Mouse (Mus musculus) cerebellum, adult (tissue): ENCODE measurements around the gene Fubp1.
A peak's percentile ranks its signal among the peaks of the same experiment; 100 is the strongest.

Source experiments
- ATAC-seq: cut with Nextera tagmentation; 2 replicates; pipeline ENCODE4 v1.9.2; 2017; ENCODE audit warnings: mild to moderate bottlenecking, moderate library complexity, mixed read lengths; ENCODE audit not compliant: insufficient number of reproducible peaks, low FRiP score, low TSS enrichment

Gene Fubp1

DNA sequence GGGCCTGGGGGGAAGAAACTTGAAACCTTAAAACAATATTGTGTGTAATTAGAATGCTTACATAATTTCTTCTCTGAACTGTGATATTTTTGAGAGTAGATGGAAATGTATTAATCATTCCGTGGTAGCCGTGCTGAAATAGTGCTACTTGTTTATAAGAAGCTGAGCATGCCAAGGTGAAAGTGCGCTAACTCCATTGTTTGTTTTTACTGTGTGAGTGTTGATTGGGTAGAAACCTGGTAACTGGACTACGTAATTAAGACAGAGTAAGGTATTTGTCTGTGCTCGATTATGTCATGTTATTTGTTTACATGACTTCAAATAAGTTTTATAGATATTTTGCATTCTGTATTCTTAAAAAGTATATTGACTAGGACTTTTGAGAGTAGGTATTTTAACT is 19.0 kb downstream of the Fubp1 start:
- no peak for ATAC-seq

DNA sequence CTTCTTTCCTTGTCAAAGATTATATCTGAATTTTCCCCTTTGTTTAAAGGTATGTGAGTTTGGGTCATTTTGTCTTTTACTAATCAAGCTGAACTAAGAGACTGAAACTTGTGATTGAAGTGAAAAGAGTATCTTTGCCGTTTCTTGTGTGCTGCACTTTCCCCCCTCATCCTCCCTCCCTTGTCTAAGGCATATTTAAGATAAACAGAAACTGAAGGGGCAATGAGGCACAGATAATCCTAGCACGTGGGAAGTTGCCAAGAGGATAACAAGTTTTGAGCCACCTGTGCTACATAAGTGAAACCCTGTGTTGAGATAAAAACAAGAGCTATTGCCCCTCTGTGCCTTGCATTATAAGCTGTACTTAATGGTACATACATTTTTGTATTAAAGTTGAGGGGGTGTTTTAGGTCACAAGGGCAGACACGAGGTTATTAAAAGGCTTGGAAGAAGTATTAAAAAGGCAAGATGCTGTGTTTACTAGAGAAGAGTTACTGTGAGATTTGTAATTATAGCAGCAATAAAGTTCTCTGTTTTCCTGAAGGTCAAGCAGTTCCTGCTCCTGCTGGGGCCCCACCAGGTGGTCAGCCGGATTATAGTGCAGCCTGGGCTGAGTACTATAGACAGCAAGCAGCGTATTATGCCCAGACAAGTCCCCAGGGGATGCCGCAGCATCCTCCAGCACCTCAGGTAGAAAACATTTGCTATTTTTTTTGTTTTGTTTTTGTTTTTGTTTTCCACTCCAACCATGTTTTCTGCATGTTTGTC is 21.3 kb downstream of the Fubp1 start:
- no peak for ATAC-seq

- no peak for ATAC-seq
Measured at GRCm38 (mm10) chr3:152235238-152235637, 25.0 kb downstream of the Fubp1 start.

GRCm38 (mm10) chr3:152235805-152236204 is 25.6 kb downstream of the Fubp1 start:
- ATAC-seq, result no peak

- no peak for ATAC-seq
Measured at GRCm38 (mm10) chr3:152238836-152239235, 28.6 kb downstream of the Fubp1 start.

DNA sequence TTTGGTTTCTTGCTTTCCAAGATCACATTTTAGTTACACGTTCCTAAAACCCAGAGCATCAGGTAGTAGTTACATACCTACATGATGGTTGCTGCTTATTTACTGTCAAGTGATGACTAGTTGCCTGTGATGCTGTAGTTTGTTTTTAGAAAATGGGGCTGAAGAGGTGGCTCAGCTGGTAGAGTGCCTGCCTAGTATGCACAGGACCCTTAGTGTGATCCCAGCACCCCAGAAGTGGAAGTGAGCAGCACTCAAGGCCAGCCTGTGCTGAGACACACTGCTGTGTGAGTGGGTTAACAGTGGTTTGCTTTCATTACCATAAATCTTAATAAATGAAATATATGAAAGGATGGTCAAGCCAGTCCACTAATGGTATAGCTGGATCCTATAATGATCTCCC is 29.4 kb downstream of the Fubp1 start:
- no peak for ATAC-seq

DNA sequence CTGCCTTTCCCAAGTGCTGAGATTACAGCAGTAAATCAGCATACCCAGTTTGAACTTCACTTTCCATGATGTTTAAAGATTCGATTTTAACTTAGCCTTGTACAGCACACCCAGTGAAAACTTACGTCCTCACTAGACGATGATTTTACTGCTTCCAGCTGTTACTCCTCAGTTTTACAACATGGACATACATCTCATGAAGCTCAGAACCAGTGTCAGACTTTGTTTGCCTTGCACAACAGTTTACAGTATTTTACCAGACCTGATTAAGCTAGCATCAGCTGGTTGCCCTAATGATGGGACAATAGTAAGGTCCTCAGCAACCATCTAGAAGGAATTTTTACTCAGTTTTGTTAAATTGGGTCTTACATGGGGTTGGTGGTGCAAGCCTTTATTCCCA is 30.9 kb downstream of the Fubp1 start:
- ATAC-seq, result no peak

GRCm38 (mm10) chr3:152243304-152243703 is 33.1 kb downstream of the Fubp1 start:
- no peak for ATAC-seq

DNA sequence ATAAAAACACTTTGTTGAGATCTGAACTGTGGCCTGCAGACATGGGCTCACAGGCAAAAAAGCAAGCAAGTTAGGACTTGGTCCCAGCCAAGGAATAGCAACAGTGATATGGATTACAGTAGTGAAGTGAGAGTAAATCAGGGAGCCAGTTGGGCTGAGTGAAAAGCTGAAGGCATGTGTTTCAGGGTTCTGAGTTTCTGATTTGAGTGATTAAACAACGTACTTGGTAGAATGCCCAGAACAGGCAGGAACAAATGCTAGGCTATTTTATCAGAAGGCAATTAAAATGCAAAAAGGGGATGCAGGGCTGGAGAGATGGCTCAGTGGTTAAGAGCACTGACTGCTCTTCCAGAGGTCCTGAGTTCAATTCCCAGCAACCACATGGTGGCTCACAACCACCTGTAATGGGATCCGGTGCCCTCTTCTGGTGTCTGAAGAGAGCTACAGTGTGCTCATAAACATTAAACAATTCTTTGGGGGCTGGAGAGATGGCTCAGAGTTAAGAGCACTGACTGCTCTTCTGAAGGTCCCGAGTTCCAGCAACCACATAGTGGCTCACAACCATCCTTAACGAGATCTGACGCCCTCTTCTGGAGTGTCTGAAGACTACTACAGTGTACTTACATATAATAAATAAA is 35.2 kb downstream of the Fubp1 start:
- no peak for ATAC-seq

- ATAC-seq, result no peak
Measured at GRCm38 (mm10) chr3:152247708-152248107, 37.5 kb downstream of the Fubp1 start.

DNA sequence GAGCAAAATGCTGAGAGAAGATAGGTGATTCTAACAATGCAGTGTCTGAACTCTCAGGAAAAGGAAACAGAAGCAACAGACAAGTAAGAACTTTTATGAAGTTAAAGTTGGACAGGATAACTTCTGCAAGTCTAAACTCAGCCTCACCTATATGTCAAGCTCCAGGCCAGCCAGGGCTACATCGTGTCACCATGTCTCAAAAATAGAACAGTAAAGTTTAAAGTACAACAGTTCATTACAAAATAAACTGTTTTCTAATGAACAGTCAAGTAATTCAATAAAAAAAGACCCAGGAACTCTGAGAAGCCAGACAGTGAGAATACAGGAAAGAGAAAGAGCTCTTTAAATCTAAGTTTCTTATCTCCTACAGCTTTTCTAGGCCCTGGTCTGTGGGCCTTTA is 40.3 kb downstream of the Fubp1 start:
- no peak for ATAC-seq

DNA sequence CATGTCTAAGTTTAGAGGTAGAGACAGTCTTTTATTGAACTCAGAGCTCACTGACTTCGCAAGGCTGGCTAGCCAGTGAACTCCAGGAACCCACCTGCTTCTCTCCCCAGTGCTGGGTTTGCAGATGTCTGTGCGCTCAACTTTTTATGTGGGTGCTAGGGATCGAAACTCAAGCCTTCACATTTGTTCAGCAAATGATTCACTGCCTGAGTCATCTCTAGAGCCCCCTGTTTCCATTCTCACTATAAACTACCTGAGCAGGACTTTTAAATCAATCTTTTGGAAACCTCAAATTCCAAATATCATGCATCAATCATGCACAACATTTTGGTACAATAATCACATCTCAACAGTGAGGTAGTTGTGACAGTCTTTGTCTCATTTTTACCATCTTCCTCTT is 47.3 kb downstream of the Fubp1 start:
- no peak for ATAC-seq

DNA sequence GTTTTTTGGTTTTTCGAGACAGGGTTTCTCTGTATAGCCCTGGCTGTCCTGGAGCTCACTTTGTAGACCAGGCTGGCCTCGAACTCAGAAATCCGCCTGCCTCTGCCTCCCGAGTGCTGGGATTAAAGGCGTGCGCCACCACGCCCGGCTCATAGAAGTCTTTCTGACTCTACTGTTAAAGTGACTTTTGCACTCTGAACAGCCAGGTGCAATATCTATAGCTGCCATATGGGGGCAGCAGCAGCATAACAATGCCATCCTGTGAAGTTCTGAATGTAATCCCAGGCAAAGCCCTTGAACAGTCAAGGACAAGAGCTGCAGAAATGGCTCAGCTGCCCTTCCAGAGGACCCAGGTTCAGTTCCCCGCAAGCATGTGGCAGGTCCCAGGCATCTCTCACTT is 49.2 kb downstream of the Fubp1 start:
- peak; percentile 64; the same call in 1 of the 2 replicates for ATAC-seq

DNA sequence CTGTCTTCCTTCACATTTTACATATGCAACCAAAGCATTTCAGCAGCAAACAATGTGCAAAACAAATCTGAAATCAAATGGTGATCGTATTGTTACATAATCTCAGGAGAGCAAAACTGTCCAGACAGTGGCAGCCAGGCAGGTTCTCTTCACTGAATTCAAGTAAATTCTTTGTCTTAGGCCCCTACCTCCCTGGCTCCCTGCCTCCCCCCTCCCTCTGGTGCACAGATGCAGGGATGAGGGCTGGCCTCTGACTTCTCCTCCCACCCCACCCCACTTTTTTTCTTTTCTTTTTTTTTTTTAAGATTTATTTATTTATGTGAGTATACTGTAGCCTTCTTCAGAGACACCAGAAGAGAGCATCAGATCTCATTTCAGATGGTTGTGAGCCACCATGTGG is 50.1 kb downstream of the Fubp1 start:
- ATAC-seq, result no peak

GRCm38 (mm10) chr3:152261436-152261835 is 51.2 kb downstream of the Fubp1 start:
- no peak for ATAC-seq

- ATAC-seq, result no peak
Measured at GRCm38 (mm10) chr3:152261948-152262347, 51.7 kb downstream of the Fubp1 start.

- ATAC-seq, result no peak
Measured at GRCm38 (mm10) chr3:152264374-152264773, 54.2 kb downstream of the Fubp1 start.

DNA sequence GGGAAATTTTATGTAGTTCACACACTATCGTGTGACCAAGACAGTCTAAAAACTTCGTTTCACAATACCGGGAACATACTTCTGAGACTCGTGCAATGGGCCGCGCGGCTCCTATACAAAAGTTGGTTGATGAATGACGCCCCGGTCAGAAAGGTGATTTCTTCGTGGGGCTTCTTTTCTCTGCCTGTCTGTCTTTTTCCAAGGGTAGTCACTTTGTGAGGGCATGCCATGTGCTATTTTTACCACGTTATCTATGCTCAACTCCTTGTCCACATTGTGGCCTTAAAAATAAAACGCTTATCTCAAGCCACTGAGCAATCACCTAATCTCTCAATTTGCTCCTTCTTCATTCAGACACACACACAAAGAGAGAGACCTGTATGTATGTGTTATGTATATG is 54.6 kb downstream of the Fubp1 start:
- ATAC-seq, result no peak

DNA sequence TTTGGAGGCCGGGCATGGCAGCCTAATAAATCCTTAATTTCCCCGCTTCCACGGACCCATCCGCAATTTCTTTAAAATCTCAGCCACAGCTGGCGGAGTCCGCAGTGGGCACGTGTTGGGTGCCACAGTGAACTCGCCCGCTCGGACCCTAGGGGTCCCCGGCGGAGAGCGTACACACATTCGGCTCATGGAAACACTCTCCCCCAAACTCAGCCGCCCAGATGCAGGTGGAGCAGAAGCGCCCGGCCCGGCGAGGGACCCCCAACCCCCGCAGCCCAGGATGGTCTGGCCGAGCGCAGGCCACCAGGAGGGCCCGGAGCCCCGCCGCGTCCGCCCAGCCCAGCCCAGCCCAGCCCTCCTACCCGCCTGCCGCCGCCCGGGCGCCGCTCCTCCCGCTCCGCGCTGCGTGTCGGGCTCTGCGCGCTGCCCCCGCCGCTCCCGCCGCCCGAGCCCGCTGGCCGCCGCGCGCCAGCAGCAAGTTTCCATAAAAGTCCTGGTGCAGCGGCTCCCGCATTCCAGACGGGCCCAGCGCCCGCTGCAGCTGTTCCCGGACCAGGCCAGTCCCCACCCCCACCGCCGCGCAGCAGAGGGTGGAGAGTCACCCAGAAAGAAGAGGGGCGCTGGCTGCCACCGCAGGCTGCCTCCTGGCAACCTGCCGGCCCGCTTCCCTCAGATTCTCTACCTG is 55.3 kb downstream of the Fubp1 start:
- 0 out of 2 replicates have a peak, but pooled peaks have one; percentile 50 for ATAC-seq

GRCm38 (mm10) chr3:152266036-152266421 is 55.8 kb downstream of the Fubp1 start, which contains the start of gene Nexn:
Nexn (minus strand) TSS chr3:152266350.
- ATAC-seq, result no peak

DNA sequence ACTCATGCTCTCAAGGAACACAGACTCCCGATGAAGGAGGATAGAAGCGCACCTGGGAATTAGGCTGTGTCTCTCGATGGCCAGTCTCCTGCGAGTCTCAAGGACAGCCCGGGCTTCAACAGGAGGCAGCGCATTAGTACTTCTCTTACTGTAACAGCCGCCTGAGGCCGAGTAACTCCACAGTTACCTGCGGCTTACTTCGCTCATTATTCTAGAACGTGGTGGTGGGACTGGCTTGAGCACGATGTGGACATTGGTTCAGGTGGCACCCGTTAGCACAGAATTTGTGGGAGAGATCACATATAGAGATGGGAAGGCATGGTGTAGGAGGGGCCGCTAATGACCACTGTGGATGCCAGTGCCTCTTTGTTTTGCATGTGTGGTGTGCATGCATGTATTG is 57.9 kb downstream of the Fubp1 start:
- no peak for ATAC-seq
